Mouse (Mus musculus) frontal cortex, postnatal 25 days (tissue): ENCODE data around the gene Ptpn6.
"Not testable (repeated sequence)": the region's sequence is repeated elsewhere in the genome, so short reads cannot be mapped to it uniquely, and the experiment has no call there.

Source experiments
- DNase-seq, 2 experiments: peaks; one replicate each; pipeline ENCODE4 v3.0.0; 2022; ENCODE audit warnings: low spot score in 2 of 2

Ptpn6 gene

DNA sequence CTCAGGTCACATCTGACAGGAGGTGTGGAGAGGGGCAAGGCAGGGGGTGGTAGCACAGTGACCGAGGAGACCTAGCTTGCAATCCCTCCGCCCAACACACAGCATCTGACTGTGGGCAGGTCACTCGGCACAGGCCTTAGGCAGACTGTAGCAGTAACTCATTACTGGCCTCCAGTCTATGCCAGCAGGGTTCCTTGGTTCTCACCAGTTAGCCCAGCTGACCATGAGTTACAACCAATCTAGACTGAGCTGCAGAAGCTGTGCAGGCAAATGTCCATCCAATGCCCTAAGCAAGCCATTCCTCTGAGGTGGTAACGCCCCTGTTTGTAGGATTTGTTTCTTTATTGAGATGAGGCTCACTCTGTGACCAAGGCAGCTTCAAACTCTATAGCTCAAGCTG is 39.1 kb downstream of the Ptpn6 start:
- no peak for DNase-seq

DNA sequence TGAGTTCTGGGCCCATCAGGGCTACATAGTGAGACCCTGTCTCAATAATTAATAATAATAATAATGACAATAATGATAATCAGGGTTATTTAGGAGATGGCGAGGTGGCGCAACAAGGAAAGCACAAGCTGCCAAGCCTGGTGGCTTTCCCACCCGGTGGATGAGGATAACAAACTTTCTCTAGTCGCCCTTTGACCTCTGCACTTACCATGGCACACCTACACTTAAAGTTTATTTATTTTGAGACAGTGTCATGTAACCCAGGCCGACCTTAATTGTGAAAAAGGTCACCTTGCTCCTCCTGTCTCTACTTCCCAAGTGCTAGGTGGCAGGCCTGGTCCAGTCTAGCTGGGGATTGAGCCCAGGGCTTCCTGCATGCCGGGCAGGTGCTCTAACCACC is 39.8 kb downstream of the Ptpn6 start:
- no peak for DNase-seq

DNA sequence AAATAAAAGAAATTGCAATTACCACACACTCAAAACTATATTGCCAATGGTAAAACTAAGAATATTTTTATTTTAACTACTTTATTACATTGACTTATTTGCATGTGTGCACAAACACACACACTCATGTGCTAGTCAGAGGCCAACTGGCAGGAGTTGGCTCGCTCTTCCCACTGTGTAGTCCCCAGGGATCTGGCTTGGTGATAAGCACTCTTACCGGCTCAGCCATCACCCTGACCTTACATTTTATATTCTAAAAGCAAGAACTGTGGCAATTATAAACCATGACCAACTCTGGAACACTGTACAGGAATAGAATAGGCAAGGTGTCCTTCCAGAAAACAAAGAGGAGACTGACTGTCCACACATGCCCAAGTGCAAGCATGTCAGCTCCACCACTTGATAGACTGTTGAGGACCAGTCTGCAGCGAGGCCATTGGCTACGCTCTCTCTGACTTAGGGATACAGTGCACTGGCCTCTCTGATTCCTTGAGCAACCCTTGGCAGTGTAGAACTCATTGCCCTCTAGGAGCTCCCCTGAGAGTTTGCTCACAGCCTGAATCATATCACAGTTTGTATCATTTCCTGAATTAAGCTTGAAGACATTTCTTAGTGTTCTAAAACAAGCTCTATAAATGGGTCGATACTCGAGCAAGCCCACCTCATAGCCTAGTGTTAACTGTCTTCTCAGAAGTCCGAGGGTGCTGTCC is 41.9 kb downstream of the Ptpn6 start:
- no peak for DNase-seq

DNA sequence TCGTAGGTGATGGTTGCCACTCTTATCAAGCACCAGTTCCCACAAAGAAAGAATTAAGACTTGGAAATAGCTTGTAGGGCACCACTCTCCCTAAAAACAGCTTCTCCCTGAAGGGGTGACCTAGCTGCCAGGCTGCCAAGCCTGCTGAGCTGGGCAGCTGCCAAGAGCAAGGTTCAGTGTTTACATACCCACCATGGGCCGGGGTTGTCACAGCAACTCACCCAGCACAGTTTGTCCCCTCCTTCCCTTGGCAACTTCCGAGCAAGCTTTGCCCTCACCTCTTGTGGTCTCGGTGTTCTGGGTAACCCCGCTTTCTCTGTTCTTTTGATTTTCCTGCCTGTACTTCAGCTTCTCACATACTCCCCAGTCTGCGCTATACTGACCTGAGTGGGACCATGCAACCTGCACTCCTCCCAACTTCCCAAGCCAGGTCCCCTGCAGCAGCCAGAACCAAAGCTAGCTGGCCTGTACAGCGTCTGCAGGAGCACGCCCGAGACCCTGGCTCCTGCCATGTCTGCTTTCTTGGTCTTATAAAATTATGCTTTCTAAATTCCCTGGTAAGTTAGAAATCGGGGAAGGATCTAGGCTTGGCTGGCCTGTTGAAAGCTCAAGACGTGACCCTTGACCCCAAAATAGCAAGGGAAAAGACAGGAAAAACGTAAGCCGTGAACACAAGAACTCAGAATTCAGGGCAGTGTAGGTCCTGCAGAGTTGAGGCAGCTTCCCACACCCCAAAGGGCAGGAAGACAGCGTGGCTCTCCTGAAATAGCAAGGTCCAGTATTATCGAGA is 44.2 kb downstream of the Ptpn6 start:
- no peak for DNase-seq

DNA sequence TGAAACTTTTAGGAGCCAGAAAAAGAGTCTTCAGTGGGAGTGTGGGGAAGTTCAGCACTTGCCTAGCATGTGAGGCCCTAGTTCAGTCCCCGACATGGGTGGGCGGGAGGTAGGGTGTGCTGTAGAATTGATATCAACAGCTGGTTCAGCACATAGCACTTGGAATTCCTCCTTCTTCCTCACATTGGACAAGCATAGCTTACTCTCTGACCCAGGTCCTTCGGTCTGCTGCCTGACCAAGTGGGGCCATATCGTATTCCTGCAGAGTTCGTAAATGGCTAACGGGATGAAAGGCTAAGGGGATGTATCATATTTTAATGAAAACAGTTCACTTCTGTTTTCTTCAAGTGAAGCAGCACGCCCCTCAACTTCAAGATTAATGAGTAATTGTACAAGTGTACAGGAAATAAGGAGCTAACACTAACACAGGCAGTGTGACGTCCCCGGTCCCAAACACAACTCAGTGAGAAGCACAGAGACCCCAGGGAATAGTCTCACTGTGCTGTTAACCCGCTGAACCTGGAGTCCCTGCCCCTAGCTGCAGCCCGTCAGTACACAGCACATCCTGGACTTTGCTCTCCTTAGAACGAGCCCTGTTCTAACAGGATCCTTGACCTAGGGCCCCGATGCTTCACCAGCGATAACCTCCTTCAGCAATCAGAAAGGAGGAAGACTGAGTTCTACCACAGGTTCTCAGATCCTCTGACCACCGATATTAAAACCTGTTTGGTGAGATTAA is 45.1 kb downstream of the Ptpn6 start:
- DNase-seq, result no peak

DNA sequence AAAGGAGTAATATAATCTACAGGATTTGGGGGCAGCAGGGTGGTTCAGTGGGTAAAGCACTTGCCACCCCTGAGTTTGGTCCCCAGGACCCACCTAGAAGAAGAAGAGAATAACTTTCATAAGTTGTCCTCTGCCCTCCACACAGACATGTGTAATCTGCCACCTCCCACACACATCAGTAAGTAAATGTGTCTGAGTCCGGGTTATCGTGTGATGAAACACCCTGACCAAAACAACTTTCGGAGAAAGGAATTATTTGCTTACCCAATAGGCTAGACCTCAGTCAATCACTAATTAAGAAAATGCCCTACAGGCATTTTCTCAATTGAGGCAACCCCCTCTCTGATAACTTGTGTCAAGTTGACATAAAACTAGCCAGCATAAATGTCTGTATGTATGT is 48.0 kb downstream of the Ptpn6 start:
- no peak for DNase-seq

DNA sequence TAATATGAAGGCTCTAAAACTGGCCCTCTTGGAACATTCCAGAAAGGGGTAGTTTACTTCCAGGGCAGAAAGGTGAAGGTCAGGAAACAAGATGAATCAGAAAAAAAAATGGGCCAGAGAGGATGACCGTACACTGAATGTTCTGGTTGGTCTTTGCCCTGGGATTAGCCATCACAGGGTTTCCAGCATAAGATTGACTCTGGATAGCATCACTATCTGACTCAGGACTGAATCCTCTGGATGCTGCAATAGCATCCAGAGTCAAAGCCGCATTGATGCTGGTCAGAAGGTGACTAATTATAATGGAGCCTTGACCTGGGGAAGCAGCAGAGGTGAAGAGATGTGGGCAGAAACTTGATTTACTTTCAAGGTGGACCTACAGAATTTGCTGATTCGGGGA is 49.5 kb downstream of the Ptpn6 start:
- no peak for DNase-seq

DNA sequence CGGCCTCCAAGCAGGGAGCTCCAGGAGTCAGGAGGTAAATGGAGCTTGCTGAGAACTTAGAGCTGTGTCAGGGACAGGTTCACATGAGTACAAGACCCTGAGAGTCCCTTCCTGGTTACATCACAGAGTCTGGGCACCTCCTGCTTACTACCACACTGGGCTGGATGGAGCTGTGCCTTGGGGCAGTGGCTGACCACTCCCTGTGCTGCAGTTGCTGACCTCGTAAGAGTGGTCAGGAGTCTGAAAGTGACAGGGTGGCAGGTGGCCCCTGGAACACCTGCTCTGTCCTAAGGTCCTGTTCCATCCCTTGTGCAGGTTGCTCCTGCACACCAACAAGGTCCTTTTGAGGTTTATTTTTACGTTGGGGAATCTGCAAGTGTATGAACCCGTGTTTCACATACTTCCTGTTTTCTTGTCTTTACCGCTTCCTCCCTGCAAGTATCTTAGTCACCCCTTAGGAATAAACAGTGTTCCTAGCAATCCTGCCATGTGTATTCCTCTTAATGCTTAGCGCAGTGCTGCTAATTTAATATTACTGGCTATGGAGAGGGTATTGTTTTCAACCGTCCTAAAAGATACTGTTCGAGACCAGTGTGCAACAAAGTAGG is 50.3 kb downstream of the Ptpn6 start:
- DNase-seq, result no peak

DNA sequence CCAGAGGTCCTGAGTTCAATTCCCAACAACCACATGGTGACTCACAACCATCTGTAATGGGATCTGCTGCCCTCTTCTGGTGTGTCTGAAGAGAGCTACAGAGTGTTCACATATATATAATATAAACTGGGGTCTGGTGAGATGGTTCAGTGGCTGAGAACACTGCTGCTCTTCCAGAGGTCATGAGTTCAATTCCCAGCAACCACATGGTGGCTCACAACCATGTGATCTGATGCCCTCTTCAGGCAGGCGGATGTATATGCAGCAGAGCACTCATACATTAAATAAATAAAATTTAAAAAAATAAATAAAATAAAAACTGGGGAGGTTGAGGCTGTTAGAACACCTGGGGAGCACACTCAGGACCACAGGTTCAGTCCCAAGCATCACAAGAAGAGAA is 51.9 kb downstream of the Ptpn6 start:
- not testable (repeated sequence) for DNase-seq

DNA sequence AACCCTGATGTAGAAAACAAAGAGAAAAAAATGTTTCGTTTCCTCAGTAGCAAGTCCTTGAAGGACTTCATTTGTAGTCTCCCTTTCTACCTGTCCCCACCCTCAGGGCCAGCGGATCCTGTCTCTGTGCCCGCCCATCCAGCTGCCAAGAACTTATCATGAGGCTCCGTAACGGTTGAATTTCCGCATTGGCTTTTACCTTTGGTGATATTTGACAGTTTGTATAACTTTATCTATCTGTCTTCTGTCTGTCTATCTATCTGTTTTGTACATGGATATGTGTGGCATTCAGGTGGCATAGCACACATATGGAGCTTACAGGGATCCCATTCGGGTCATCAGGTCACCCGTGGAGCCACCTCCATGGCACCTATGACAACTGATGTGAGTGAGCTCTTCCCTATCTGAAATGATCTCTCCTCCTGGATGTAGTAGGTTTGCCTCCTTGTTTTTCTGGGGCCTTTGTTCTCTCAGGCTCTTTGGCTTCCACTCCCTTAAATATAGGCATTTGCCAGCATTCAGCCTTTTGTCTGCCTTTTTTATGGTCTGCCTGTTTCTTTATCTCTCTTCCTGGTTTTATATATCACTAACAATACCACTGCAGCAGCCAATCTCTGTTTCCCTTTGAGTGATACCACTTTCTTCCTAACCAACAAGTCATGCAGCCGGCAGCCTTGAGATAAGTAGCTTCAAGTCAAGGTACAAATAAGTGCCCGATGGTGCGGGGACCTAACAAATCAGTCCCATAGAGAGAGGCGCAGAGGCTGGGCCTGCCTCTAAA is 52.7 kb downstream of the Ptpn6 start:
- no peak for DNase-seq

DNA sequence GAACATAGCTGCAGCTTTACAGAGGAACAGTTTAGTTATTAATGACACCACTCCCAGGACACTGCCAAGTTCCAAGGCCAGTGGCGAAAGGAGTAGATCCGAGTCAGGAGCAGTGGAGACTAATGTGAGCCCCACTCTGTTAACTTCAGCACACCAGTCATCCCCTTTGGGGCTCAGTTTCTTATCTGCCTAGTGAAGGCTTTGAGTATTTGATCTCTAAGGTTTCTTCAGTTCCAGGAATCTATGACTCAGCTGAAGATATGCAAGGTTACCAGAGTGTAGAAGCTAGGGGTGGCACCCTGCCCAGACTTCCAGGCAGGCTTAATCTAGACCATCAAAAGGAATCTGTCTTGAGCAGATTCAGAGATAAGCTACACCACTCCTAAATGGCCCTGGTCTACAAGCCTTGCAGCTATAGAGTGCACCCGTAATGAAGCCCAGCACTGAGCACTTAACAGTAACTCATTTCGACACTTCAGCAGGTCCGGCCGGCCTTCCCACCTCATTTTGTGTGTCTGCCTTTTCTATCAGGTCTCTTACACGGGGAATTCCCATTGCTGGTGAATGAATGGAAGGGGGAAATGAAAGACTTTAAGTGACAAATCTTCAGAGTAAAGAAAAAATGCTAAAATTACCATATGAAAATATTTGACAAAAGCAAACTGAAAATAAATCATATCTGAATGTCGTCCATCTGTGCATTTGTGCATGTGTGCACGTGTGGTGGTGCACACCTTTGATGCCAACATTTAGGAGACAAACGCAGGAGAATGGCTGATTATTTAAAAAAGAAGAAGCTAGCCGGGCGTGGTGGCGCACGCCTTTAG is 54.7 kb downstream of the Ptpn6 start:
- no peak for DNase-seq

DNA sequence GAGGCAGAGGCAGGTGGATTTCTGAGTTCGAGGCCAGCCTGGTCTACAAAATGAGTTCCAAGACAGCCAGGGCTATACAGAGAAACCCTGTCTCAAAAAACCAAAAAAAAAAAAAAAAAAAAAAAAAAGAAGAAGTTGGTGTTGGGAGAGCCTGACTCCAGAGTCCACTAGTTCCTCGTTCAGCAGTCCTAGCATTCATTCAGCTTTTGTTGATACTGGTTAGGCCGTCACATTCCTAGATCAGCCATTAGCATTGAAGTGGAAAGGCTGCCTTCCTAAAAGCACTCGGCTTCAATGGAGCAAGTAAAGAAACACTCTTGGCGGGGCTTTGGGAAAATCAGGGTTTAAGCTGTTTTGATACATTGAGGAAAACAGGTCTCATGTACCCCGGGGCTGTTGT is 56.2 kb downstream of the Ptpn6 start:
- DNase-seq, result not testable (repeated sequence)

DNA sequence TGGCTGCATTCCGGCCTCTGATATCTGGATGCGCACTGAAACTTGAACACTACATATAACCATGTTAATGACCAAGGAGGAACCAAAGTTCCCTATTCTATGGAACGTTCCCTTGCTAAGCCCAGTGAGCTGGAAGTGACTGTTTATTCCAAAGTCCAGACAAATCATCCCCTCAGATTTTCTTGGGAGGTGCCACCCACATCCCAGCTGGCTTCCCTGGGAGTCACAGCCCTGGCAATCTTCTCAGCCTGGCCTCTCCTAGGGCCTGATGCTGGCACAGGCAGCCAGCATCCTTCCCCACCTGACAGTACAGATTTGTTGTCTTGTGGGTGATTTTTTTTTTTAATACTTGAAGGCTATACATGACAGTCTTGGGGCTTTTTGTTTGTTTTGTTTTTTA is 59.0 kb downstream of the Ptpn6 start:
- DNase-seq, result no peak

DNA sequence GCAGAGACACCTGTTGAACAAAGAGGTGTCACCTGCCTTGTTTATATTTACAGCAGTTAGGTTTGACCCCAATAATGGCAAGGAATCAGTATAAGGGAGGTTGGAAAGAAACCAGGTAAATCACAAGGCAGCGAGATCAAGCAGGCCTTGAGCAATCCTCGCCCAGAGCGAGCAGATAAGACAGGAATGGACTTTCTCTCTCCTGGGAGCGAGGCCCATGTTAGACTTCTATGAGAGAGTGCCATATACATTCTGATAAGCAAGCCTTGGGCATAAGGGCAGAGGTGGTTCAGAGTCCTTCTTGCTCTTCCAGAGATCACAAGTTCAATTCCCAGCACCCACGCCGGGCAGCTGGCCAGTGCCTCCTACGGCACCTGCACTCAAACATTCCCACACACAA is 59.7 kb downstream of the Ptpn6 start:
- DNase-seq, result no peak

DNA sequence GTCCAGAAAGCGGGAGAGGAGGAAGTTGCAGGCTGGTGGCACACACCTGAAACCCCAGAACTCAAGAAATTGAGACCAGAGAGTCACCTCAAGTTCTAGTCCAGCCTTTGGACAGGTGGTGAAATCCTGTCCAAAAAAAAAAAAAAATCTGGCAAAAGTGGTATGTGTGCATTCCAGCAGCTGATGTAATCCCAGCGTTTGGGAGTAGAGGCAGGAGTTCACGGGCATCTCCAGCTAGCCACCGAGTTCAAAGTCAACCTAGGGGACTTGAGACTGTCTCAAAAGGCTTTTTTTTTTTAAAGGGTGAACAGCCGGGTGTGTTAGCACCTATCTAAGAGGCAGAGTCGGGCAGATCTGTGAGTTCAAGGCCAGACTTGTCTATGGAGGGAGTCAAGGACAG is 62.3 kb downstream of the Ptpn6 start:
- no peak for DNase-seq

DNA sequence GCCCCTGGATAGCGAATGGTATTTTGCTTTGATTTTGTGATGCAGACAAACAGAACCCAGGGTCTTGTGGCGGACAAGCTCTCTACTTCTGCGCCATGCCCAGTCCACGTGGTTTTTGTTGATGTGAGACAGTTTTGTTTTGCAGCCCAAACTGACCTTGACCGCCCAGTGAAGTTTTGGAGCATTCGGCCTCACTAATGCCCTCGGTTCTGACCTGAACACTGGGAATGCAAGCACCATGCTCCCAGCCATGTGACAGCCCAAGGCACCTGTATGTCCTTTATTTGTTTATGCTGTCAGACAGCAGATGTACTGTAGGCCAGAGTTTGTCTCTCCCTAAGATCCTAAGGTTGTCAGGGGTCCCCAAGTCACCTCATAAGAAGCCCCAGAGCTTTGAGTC is 63.9 kb downstream of the Ptpn6 start:
- DNase-seq, result no peak

DNA sequence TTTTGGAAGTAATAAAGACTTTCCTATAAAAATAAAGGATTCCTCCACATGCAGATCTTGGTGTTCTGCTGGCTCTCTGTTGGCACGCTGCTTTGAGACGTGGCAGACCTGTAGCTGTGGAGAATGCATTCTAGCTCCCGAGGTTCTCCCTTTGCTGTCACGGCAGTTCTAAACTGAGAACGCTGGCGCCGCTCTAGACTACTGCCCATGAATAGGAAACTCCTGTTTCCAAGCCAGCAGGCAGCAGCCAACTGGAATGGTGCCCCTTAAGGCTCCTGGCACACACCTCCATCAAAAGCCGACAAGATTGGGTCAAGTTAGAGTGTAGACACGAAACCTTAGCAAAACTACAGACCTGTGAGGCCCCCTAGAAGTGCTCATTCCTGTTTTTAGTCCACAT is 64.9 kb downstream of the Ptpn6 start:
- DNase-seq, result peak; percentile 20 to 31

DNA sequence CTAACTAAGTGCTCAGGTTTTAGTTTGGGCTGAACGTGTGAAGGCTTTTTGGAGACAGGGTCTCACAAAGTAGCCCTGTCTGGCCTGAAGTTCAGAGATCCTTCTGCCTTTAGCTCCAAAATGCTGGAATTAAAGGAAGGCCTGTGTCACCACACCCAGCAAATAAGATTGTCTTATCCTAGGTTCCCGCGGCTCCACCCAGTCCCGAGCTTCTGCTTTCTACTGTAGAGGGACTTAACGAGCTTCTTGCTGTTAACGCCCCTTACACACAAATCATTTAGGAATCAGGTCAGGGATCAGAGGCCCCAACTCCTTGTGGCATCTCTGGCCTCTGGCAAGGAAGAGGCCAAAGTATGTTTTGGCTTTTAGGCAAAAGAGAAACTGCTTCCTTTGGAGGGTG is 66.4 kb downstream of the Ptpn6 start:
- no peak for DNase-seq
